Mouse (Mus musculus) bone marrow macrophage, adult 2 months (primary cell): ENCODE measurements around the gene Slain1.

Experiments
- CTCF ChIP-seq: IDR thresholded peaks from 2 replicates; pipeline ENCODE4 v1.5.1; 2012; ENCODE audit warnings: low read depth, mild to moderate bottlenecking, low read length, moderate library complexity
- POLR2A ChIP-seq: IDR thresholded peaks from 2 replicates; pipeline ENCODE4 v1.6.1; 2012; ENCODE audit warnings: mild to moderate bottlenecking, low read depth, low read length, borderline replicate concordance

GRCm38 (mm10) chr14:103652524-103652923 is 2.5 kb downstream of the Slain1 start:
- no peak for TF ChIP-seq POLR2A
- TF ChIP-seq CTCF, result no peak
